Mouse (Mus musculus) myocyte (in vitro differentiated cells): ENCODE data around the gene Tenm4. TPM values are rescaled to one million over a fixed set of nuclear protein-coding genes. Genes with fewer than 3 reads are reported as not detected.

ENCODE experiments used
- H3K27me3 ChIP-seq: one replicate; pipeline ENCODE4 v1.6.1; 2011; ENCODE audit not compliant: control insufficient read depth, insufficient read depth, insufficient read length
- H3K36me3 ChIP-seq: one replicate; pipeline ENCODE4 v1.6.1; 2011; ENCODE audit not compliant: control insufficient read depth, insufficient read depth
- H3K4me2 ChIP-seq: one replicate; pipeline ENCODE4 v1.6.1; 2011; ENCODE audit warnings: low read depth, control low read depth
- H3K4me3 ChIP-seq: one replicate; pipeline ENCODE4 v1.5.1; 2011; ENCODE audit warnings: mild to moderate bottlenecking, control low read depth, moderate library complexity
- H3K79me2 ChIP-seq: one replicate; pipeline ENCODE4 v1.6.1; 2011; ENCODE audit not compliant: control insufficient read depth, insufficient read depth
- H3ac ChIP-seq: one replicate; pipeline ENCODE4 v1.6.1; 2011; ENCODE audit not compliant: control insufficient read depth, insufficient read length
- CEBPB ChIP-seq: IDR thresholded peaks from 2 replicates; pipeline ENCODE4 v1.6.1; 2011; ENCODE audit warnings: mild to moderate bottlenecking, moderate library complexity; ENCODE audit not compliant: poor library complexity, insufficient read depth, severe bottlenecking
- E2F4 ChIP-seq: IDR thresholded peaks from one replicate; pipeline ENCODE4 v1.6.1; 2011; ENCODE audit warnings: mild to moderate bottlenecking, control low read depth, moderate library complexity; ENCODE audit not compliant: insufficient read depth
- MAX ChIP-seq: IDR thresholded peaks from one replicate; pipeline ENCODE4 v1.6.1; 2011; ENCODE audit warnings: low read depth, mild to moderate bottlenecking, control low read depth
- MYOD1 ChIP-seq, 3 experiments: IDR thresholded peaks; one replicate each; pipeline ENCODE4 v1.6.1; 2011; ENCODE audit warnings: control low read depth in 2 of 3, low read depth in 2 of 3, mild to moderate bottlenecking in 2 of 3, moderate library complexity in 1 of 3; ENCODE audit not compliant: insufficient read length in 2 of 3, control insufficient read depth in 1 of 3
- MYOG ChIP-seq, 3 experiments: IDR thresholded peaks; one replicate each; pipeline ENCODE4 v1.6.1; 2011; ENCODE audit warnings: control low read depth in 2 of 3, low read depth in 2 of 3, mild to moderate bottlenecking in 2 of 3; ENCODE audit not compliant: insufficient read length in 2 of 3, control insufficient read depth in 1 of 3, insufficient read depth in 1 of 3
- POLR2A ChIP-seq: IDR thresholded peaks from one replicate; pipeline ENCODE4 v1.6.1; 2011; ENCODE audit warnings: low read depth, mild to moderate bottlenecking, control low read depth, moderate library complexity; ENCODE audit not compliant: insufficient read length
- POLR2AphosphoS2 ChIP-seq: IDR thresholded peaks from one replicate; pipeline ENCODE4 v1.6.1; 2011; ENCODE audit warnings: low read depth, control low read depth; ENCODE audit not compliant: insufficient read length
- REST ChIP-seq: IDR thresholded peaks from one replicate; pipeline ENCODE4 v1.6.1; 2011; ENCODE audit warnings: mild to moderate bottlenecking, control low read depth, moderate library complexity; ENCODE audit not compliant: insufficient read depth, insufficient read length
- SRF ChIP-seq: IDR thresholded peaks from one replicate; pipeline ENCODE4 v1.6.1; 2011; ENCODE audit warnings: low read depth; ENCODE audit not compliant: control insufficient read depth, insufficient read length
- TCF12 ChIP-seq: IDR thresholded peaks from one replicate; pipeline ENCODE4 v1.6.1; 2011; ENCODE audit warnings: mild to moderate bottlenecking, control low read depth; ENCODE audit not compliant: poor library complexity, insufficient read depth, severe bottlenecking
- TCF3 ChIP-seq: IDR thresholded peaks from one replicate; pipeline ENCODE4 v1.6.1; 2011; ENCODE audit warnings: low read depth, control low read depth; ENCODE audit not compliant: insufficient read length
- USF1 ChIP-seq: IDR thresholded peaks from one replicate; pipeline ENCODE4 v1.6.1; 2011; ENCODE audit warnings: low read depth, mild to moderate bottlenecking, control low read depth, moderate library complexity
- polyA plus RNA-seq: library from polyadenylated mRNA; unstranded; fragments of >200 nt; fragmentation: generic; extraction: Trizol; gene quantifications from one replicate; pipeline ENCODE4 v1.2.1, GENCODE M21; 2012; ENCODE audit warnings: missing spikeins

Tenm4 gene
- polyA plus RNA-seq, 1 experiment, result 10.9 TPM

GRCm38 (mm10) chr7:96883297-96883696 lies 712.3 kb downstream of the Tenm4 start:
- Histone ChIP-seq H3K79me2 (no peaks in the 10 kb centered on the region), H3K36me3 (no peaks in the 10 kb centered on the region), H3K4me3 (no peak overlapping the region), H3K4me2 (no peak overlapping the region), H3K27me3 (no peaks in the 10 kb centered on the region), H3ac (no peak overlapping the region)
- no peak for TF ChIP-seq POLR2AphosphoS2
- TF ChIP-seq E2F4, result no peak
- TF ChIP-seq CEBPB, result no peak
- TF ChIP-seq USF1, result no peak
- no peak for TF ChIP-seq POLR2A
- no peak for TF ChIP-seq MYOD1 (IDR thresholded peaks at IDR 0.05; ENCODE audit: control insufficient read depth in 1 of 3, insufficient read length in 2 of 3, low read depth in 2 of 3)
- no peak for TF ChIP-seq SRF
- no peak for TF ChIP-seq TCF12
- no peak for TF ChIP-seq MAX
- TF ChIP-seq REST, result no peak
- no peak for TF ChIP-seq MYOG (IDR thresholded peaks at IDR 0.05; ENCODE audit: control insufficient read depth in 1 of 3, insufficient read depth in 1 of 3, insufficient read length in 2 of 3, low read depth in 2 of 3)
- no peak for TF ChIP-seq TCF3

DNA sequence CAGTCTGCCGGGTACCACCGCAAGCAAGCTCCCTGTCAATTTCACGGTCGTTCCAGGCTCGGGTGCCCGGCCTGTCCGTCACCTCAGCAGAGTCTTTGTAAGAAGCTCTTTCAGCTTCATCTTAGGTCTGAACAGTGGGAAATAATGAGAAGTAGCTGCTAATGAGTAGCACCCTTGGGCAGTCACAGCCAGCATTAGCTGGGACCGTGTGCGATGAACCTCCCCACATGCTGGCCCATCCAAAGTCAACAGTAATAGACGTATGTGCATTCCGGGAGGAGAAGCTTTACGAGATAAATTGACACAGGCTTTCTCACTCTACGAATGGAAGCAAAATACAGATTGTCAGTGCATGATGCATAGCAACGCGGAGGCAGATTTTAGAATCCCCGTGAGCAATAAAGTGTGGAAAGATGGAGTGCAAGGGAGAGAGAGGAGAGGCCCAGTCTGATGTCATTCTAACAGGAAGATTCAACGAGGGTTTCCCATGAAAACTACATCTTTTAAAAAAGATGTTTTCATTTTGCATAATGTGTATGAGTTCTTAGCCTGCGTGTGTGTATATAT lies 716.1 kb downstream of the Tenm4 start:
- H3K27me3 ChIP-seq, result no peaks in the 10 kb centered on the region
- H3K79me2 ChIP-seq, result no peaks in the 10 kb centered on the region
- H3K36me3 ChIP-seq, result no peaks in the 10 kb centered on the region
- no peak overlapping the region for H3K4me2 ChIP-seq
- no peak for TF ChIP-seq MAX
- TF ChIP-seq CEBPB, result no peak
- TF ChIP-seq POLR2A, result no peak
- no peak overlapping the region for H3ac ChIP-seq
- H3K4me3 ChIP-seq, result no peak overlapping the region

DNA sequence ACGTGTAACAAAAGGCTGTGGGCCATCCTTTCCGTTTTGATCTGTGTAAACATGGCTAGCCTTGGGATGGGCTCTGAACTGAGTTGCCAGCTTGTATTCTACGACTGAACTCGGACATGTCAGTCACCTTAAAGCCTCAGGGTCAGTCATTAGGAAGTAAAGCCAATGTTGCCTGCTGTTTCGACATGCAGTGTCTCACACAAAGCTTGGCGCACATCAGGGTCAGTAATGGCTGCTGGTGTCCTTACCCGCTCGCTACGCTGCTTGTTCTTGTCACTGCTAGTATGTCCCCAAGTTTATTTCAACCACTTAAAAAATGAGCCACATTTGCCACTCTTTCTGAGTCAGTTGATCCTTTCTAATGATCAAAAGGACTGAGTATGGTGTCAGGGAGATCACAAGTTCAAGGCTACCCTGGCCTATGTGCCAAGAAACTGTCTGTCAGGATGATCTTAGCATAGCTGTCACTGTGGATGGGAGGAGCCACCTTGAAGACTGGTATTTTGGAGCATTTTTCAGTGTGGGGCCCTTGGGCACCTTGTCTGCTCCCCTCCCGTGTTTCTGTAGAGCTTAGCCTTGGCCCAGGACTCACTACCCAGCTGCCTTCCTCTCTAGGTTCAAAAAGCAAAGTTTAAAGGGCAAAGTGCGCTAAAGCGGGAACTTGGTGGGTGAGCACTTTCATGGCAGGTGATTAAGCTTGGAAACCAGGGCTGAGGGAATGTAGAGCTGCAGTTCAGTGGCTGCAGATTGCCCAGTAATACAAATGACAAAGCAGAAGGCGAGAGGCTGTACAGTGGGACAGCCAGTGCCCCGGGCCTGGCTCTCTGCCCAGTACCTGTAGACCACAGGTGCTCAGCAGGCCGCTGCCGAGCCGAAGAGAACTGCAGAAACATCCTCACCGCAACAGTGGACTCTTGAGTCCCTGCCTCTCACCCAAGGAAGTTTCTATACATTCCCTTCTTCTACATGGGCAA lies 718.3 kb downstream of the Tenm4 start:
- H3K27me3 ChIP-seq, result no peaks in the 10 kb centered on the region

GRCm38 (mm10) chr7:96890035-96890621 lies 719.1 kb downstream of the Tenm4 start:
- Histone ChIP-seq H3K36me3 (peaks cover 5% of the 10 kb centered on the region), H3ac (no peak overlapping the region), H3K79me2 (no peaks in the 10 kb centered on the region), H3K27me3 (no peaks in the 10 kb centered on the region), H3K4me3 (no peak overlapping the region), H3K4me2 (no peak overlapping the region)
- TF ChIP-seq MAX (no peak), TCF3 (no peak), CEBPB (no peak), MYOG (IDR thresholded peaks at IDR 0.05; ENCODE audit: control insufficient read depth in 1 of 3, insufficient read depth in 1 of 3, insufficient read length in 2 of 3, low read depth in 2 of 3) (no peak), TCF12 (no peak), SRF (no peak), POLR2A (no peak), POLR2AphosphoS2 (no peak), REST (no peak), E2F4 (no peak), USF1 (no peak), MYOD1 (IDR thresholded peaks at IDR 0.05; ENCODE audit: control insufficient read depth in 1 of 3, insufficient read length in 2 of 3, low read depth in 2 of 3) (no peak)

More for the DNA sequence above, 718.3 kb downstream of the Tenm4 start:
- Histone ChIP-seq H3K4me3 (no peak overlapping the region), H3K36me3 (peaks cover 5% of the 10 kb centered on the region), H3K4me2 (no peak overlapping the region), H3K79me2 (no peaks in the 10 kb centered on the region), H3ac (no peak overlapping the region)
- TF ChIP-seq MAX, result no peak
- TF ChIP-seq REST, result no peak
- TF ChIP-seq MYOG (IDR thresholded peaks at IDR 0.05; ENCODE audit: control insufficient read depth in 1 of 3, insufficient read depth in 1 of 3, insufficient read length in 2 of 3, low read depth in 2 of 3), result no peak
- no peak for TF ChIP-seq MYOD1 (IDR thresholded peaks at IDR 0.05; ENCODE audit: control insufficient read depth in 1 of 3, insufficient read length in 2 of 3, low read depth in 2 of 3)
- no peak for TF ChIP-seq USF1
- TF ChIP-seq POLR2A, result no peak
- TF ChIP-seq SRF, result no peak
- TF ChIP-seq TCF12, result no peak
- TF ChIP-seq POLR2AphosphoS2, result no peak
- no peak for TF ChIP-seq CEBPB
- no peak for TF ChIP-seq TCF3
- no peak for TF ChIP-seq E2F4

DNA sequence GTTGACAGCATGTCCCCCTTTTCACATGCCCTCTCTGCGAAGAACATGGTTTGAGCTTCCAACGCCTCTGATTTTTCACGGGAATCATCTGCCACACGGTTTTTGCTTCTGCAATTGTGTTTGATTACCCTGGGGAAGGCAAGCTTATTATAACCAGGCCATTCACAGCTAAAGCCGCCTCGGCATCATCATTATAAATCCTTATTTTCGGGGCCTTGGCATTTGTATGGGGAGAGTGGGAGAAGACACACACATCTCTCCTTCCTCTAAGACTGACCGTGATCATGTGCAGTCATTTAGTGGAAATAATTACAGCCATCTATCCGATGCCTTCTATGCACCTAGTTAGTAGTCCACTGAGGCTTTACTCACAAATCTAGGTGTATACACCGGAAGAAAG lies 719.9 kb downstream of the Tenm4 start:
- Histone ChIP-seq H3ac (no peak overlapping the region), H3K36me3 (peaks cover 5% of the 10 kb centered on the region), H3K27me3 (no peaks in the 10 kb centered on the region), H3K79me2 (no peaks in the 10 kb centered on the region), H3K4me2 (no peak overlapping the region), H3K4me3 (no peak overlapping the region)
- TF ChIP-seq TCF12 (no peak), MYOD1 (IDR thresholded peaks at IDR 0.05; ENCODE audit: control insufficient read depth in 1 of 3, insufficient read length in 2 of 3, low read depth in 2 of 3) (no peak), REST (no peak)
